Mouse (Mus musculus) hindbrain, embryonic 14.5 days (tissue): ENCODE data around the gene Nckap5. TPM values are rescaled to one million over a fixed set of nuclear protein-coding genes. Genes with fewer than 3 reads are reported as not detected.

Experiments used
- ATAC-seq: fragments of 200-750 bp; cut with Nextera tagmentation; 2 replicates; pipeline ENCODE4 v1.8.0; 2017; ENCODE audit warnings: moderate number of reproducible peaks, mild to moderate bottlenecking, moderate TSS enrichment, moderate library complexity; ENCODE audit not compliant: low FRiP score
- DNase-seq: peaks from one replicate; pipeline ENCODE4 v3.0.0-alpha.2; 2015; ENCODE audit warnings: low spot score
- H3K27ac ChIP-seq: fragments of 300-500 bp; sonication (generic); 2 replicates; pipeline ENCODE4 v1.5.1; 2014; ENCODE audit warnings: mild to moderate bottlenecking, moderate library complexity
- H3K27me3 ChIP-seq: fragments of 300-500 bp; sonication (generic); 2 replicates; pipeline ENCODE4 v1.6.1; 2014; ENCODE audit warnings: mild to moderate bottlenecking, low read length, mixed read lengths; ENCODE audit not compliant: control insufficient read depth, insufficient read depth
- H3K36me3 ChIP-seq: fragments of 300-500 bp; sonication (generic); replicated peaks from 2 replicates; pipeline ENCODE4 v1.6.1; 2014; ENCODE audit not compliant: control insufficient read depth, insufficient read depth
- H3K4me1 ChIP-seq: fragments of 300-500 bp; sonication (generic); replicated peaks from 2 replicates; pipeline ENCODE4 v1.6.1; 2014; ENCODE audit warnings: antibody characterized with exemption, low read length, mixed read lengths; ENCODE audit not compliant: control insufficient read depth, insufficient read depth
- H3K4me2 ChIP-seq: fragments of 300-500 bp; sonication (generic); replicated peaks from 2 replicates; pipeline ENCODE4 v1.6.1; 2014; ENCODE audit warnings: mild to moderate bottlenecking, moderate library complexity
- H3K4me3 ChIP-seq: fragments of 300-500 bp; sonication (generic); replicated peaks from 2 replicates; pipeline ENCODE4 v1.5.1; 2014; ENCODE audit warnings: mild to moderate bottlenecking, low read length
- H3K9ac ChIP-seq: fragments of 300-500 bp; sonication (generic); 2 replicates; pipeline ENCODE4 v1.6.1; 2014
- H3K9me3 ChIP-seq: fragments of 300-500 bp; sonication (generic); 2 replicates; pipeline ENCODE4 v1.6.1; 2016; ENCODE audit warnings: low read length; ENCODE audit not compliant: control insufficient read depth
- WGBS: fragments of 180-500 bp; shearing (Covaris S2); extraction: QIAGEN DNeasy Blood & Tissue Kit; methylation state at CpG from one replicate; pipeline ENCODE4 v1.1.7; 2014; 5-methylcytosine and 5-hydroxymethylcytosine counted together
- polyA plus RNA-seq: library from polyadenylated mRNA; unstranded; fragments of >200 nt; fragmentation: Nextera tagmentation; extraction: Ambion mirVana; gene quantifications from 2 replicates; pipeline ENCODE4 v1.2.1, GENCODE M21; 2014

The Nckap5 gene
- polyA plus RNA-seq, 1 experiment from 2014 or later: 14.1 TPM

GRCm38 (mm10) chr1:126573097-126573496 lies 257.5 kb downstream of the Nckap5 start:
- no peak for ATAC-seq
- Histone ChIP-seq H3K4me1 (peaks cover 25% of the 10 kb centered on the region), H3K27me3 (no peaks in the 10 kb centered on the region), H3K4me3 (no peak overlapping the region), H3K27ac (no peak overlapping the region), H3K9me3 (no peaks in the 10 kb centered on the region), H3K9ac (no peak overlapping the region), H3K36me3 (no peaks in the 10 kb centered on the region), H3K4me2 (no peak overlapping the region)
- WGBS: 86% methylated on average over 2 of the region's 2 CpGs
- DNase-seq: no peak

DNA sequence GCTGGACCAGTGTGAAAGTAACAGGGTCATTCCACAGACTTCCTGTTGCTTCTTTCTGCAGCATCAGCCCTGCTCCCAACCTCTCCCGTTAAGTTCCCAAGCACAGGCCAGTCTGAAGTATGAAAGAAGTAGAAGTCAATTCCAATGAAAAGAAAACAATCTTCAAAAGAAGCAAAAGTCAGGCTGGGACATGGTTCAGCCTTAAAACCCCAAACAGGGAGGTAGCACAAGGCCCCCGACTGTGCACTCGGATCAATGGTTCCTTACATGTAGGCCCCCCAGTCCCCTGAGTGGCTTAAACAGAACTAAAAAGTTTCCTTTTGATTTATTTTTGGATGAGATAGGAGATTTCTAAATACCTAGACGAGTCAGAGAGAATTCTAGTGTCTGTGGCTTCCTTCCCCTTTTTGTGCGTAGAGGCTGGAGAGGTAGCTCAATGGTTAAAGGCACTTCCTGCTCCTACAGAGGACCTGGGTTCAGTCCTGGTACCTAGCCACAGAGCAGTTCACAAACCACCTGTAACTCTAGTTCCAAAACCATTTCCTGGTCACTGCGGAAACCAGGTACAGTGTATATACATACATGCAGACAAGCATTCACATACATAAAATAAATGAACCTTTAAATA lies 260.9 kb downstream of the Nckap5 start:
- no peaks in the 10 kb centered on the region for H3K27me3 ChIP-seq
- H3K36me3 ChIP-seq: no peaks in the 10 kb centered on the region
- H3K9ac ChIP-seq: no peak overlapping the region
- ATAC-seq (no peak), DNase-seq (no peak)
- no peak overlapping the region for H3K27ac ChIP-seq
- 89% methylated on average over 6 of the region's 6 CpGs for WGBS
- H3K4me1 ChIP-seq: peaks cover 22% of the 10 kb centered on the region
- no peak overlapping the region for H3K4me3 ChIP-seq
- no peaks in the 10 kb centered on the region for H3K9me3 ChIP-seq
- H3K4me2 ChIP-seq: no peak overlapping the region

DNA sequence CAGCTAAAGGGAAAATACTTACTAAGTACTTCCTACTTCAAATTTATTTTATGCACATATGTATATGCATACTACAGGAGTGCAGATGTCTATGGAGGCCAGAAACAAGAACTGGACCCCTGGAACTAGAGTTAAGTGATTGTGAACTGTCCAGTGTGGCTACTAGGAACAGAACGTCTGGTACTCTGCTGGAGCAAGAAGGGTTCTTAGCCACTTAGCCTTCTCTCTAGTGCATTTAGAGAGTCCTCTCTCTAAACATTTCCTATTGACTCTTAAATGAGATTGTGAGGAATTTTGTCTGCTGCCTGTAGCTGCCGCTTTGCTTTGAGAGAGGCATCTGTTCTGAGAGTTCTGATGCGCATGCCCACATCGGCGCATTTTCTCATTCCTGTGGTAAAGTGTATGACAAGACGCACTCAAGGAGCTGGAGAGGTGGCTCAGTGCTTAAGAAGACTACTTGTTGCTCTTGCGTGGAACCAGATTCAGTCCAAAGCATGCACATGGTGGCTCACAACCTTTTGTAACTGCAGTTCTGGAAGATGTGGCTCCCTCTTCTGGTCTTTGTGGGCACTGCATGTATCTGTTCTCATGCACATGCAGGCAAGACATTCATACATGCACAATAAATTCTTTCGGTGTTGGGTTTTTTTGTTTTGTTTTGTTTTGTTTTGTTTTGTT lies 261.9 kb downstream of the Nckap5 start:
- no peak for DNase-seq
- no peak for ATAC-seq
- 91% methylated on average over 8 of the region's 8 CpGs for WGBS

DNA sequence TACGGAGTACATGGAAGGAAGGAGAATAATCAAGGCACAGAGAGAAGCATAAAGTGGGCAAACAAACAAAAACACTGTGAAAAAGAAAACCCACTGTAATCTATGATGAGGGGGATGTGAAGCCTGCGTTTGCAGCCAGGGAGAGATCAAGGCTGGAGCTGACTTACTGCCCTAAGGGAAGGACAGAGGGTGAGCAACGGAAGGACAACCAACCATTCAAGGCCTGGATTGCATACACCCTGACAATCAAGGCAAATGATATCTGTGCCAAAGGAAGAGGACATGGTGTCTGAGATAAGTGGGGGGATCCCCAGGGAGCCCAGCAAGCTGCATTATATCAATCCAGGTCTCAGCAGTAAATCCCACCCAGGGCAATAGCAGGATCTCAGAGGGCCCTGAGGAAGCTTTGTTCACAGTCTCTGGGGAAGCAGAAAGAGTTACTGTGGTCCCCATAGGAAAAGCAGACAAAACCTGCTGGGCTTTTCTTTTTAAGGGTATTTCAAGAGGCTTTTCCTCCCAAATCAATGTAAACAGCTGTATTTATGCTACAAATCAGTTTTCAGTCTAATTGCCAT lies 265.4 kb downstream of the Nckap5 start:
- no peak overlapping the region for H3K4me3 ChIP-seq
- no peaks in the 10 kb centered on the region for H3K36me3 ChIP-seq
- no peak overlapping the region for H3K4me2 ChIP-seq
- no peaks in the 10 kb centered on the region for H3K27me3 ChIP-seq
- no peak for DNase-seq
- ATAC-seq: no peak
- 0 out of 2 replicates have a peak, but pooled peaks cover under 1% of the 10 kb centered on the region for H3K4me1 ChIP-seq
- H3K9me3 ChIP-seq: no peaks in the 10 kb centered on the region
- no peak overlapping the region for H3K27ac ChIP-seq
- WGBS: 48% methylated on average over 3 of the region's 3 CpGs
- no peak overlapping the region for H3K9ac ChIP-seq

More for the DNA sequence above, 261.9 kb downstream of the Nckap5 start:
- Histone ChIP-seq H3K9ac (no peak overlapping the region), H3K27ac (no peak overlapping the region), H3K27me3 (no peaks in the 10 kb centered on the region), H3K9me3 (no peaks in the 10 kb centered on the region), H3K4me3 (no peak overlapping the region), H3K36me3 (no peaks in the 10 kb centered on the region), H3K4me1 (peaks cover 11% of the 10 kb centered on the region), H3K4me2 (no peak overlapping the region)

DNA sequence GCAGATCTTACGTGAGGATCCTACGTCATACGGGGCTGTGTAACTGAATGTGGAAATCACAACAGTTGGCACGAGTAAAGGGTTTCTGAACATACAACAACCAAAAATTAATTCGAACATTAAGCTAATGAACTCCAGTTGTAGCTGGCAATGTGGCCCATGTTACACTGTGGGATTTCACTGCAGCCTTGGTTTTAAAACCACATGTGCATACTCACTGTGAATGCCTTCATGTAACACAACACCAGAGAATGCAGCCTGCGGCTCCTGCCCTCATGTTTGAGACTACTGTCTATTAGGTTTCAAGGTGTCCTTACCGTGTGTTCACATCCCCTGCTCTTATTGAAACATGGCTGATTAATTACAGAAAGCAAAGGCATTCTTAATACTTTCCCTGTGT lies 269.7 kb downstream of the Nckap5 start:
- DNase-seq (no peak), ATAC-seq (no peak)
- Histone ChIP-seq H3K36me3 (no peaks in the 10 kb centered on the region), H3K4me1 (peaks cover 9% of the 10 kb centered on the region), H3K27me3 (no peaks in the 10 kb centered on the region), H3K9ac (no peak overlapping the region), H3K27ac (no peak overlapping the region), H3K4me3 (no peak overlapping the region), H3K4me2 (no peak overlapping the region), H3K9me3 (no peaks in the 10 kb centered on the region)
- 71% methylated on average over 7 of the region's 7 CpGs for WGBS

- no peaks in the 10 kb centered on the region for H3K36me3 ChIP-seq
- DNase-seq (no peak), ATAC-seq (no peak)
- H3K4me1 ChIP-seq: peaks cover 9% of the 10 kb centered on the region
- H3K4me3 ChIP-seq: no peak overlapping the region
- H3K9ac ChIP-seq: no peak overlapping the region
- H3K4me2 ChIP-seq: no peak overlapping the region
- no peak overlapping the region for H3K27ac ChIP-seq
- H3K9me3 ChIP-seq: no peaks in the 10 kb centered on the region
- 54% methylated on average over 12 of the region's 12 CpGs for WGBS
- H3K27me3 ChIP-seq: no peaks in the 10 kb centered on the region
Measured at GRCm38 (mm10) chr1:126557791-126558294, 272.8 kb downstream of the Nckap5 start.

DNA sequence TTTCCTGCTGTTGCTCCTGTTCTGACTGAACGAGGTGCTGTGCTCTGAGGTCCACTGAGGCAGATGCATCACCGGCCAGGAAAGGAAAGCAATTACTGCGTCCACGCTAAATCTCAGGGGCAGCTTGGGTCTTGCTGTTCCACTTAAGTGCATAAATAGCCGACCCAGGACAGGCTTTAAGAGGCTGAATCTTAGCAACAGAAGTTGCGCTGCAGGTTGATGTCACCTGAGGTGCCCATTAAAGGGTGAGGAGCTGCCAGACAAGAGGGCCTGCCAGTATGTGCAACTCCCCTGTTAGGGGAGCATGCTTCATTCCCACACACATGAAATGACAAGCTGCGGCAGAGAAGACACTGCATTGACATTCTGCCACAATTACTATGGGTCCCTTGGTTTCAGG lies 282.6 kb downstream of the Nckap5 start:
- no peak for DNase-seq
- Histone ChIP-seq H3K4me3 (no peak overlapping the region), H3K9me3 (no peaks in the 10 kb centered on the region), H3K27me3 (no peaks in the 10 kb centered on the region), H3K36me3 (no peaks in the 10 kb centered on the region), H3K9ac (no peak overlapping the region), H3K4me1 (no peaks in the 10 kb centered on the region), H3K4me2 (no peak overlapping the region), H3K27ac (no peak overlapping the region)
- WGBS: 67% methylated on average over 7 of the region's 7 CpGs
- ATAC-seq: no peak

- no peak for DNase-seq
- no peak overlapping the region for H3K4me2 ChIP-seq
- no peaks in the 10 kb centered on the region for H3K4me1 ChIP-seq
- no peak overlapping the region for H3K4me3 ChIP-seq
- no peak overlapping the region for H3K9ac ChIP-seq
- H3K27me3 ChIP-seq: no peaks in the 10 kb centered on the region
- ATAC-seq: no peak
- no peaks in the 10 kb centered on the region for H3K36me3 ChIP-seq
- no peaks in the 10 kb centered on the region for H3K9me3 ChIP-seq
- no peak overlapping the region for H3K27ac ChIP-seq
- WGBS: 69% methylated on average over 4 of the region's 4 CpGs
Measured at GRCm38 (mm10) chr1:126544471-126544870, 286.1 kb downstream of the Nckap5 start.

- no peak overlapping the region for H3K4me2 ChIP-seq
- 88% methylated on average over 6 of the region's 6 CpGs for WGBS
Measured at GRCm38 (mm10) chr1:126537223-126537757, 293.3 kb downstream of the Nckap5 start.

More at GRCm38 (mm10) chr1:126537223-126537757, 293.3 kb downstream of the Nckap5 start:
- Histone ChIP-seq H3K4me3 (no peak overlapping the region), H3K27me3 (no peaks in the 10 kb centered on the region), H3K4me1 (0 out of 2 replicates have a peak, but pooled peaks cover 6% of the 10 kb centered on the region), H3K27ac (no peak overlapping the region), H3K9ac (no peak overlapping the region), H3K9me3 (no peaks in the 10 kb centered on the region), H3K36me3 (no peaks in the 10 kb centered on the region)
- DNase-seq (no peak), ATAC-seq (no peak)
